Comparison of ENCODE assay signal across 17 mouse cellular contexts in the genomic region with DNA sequence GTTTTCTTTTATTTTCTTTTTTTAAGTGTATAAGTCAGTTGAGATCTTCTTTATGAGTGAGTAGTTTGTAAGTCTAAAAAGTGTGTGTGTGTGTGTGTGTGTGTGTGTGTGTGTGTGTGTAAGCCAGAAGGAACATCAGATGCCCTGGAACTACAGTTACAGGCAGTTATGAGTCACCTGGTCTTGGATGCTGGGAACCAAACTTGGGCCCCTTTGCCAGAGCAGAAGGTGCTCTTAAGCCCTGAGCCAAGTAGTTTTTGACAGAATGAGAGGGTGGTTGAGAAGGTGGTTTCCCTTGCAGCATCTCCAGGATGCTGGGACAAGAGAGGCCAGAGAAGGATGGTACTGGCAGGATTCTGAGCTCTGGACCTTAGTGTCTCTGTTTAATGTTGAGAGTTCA. TPM values are rescaled to one million over a fixed set of nuclear protein-coding genes. Genes with fewer than 3 reads are reported as not detected.
DNase-seq lines count a peak whose midpoint lies in the region; ATAC-seq and TF ChIP-seq lines count a peak whose summit lies in the region.
"Had no signal": no experiment of that assay in that cellular context is flagged by ENCODE, and none has a peak within 500 bp of the region (broad histone marks: within the 10 kb centered on the region; RNA-seq: fewer than 3 reads in every experiment).

No protein-coding gene starts in this region.

- ATAC-seq in heart, embryonic 15.5 days (replicated peaks; ENCODE audit: insufficient number of reproducible peaks, insufficient read depth, low FRiP score, low read depth) = no peak
- no peak for ATAC-seq in lung, embryonic 14.5 days (ENCODE audit: insufficient read depth)
- ATAC-seq in embryonic facial prominence, embryonic 14.5 days (ENCODE audit: low read depth) = no peak
- ATAC-seq in forebrain, embryonic 11.5 days (replicated peaks; ENCODE audit: low FRiP score) = no peak
- ATAC-seq: liver, postnatal 0 days; Patski had no signal

- no peaks in the 10 kb centered on the region for H3K36me3 ChIP-seq in heart, embryonic 15.5 days
- no peaks in the 10 kb centered on the region; the same call in 1 of the 2 replicates for H3K36me3 ChIP-seq in lung, embryonic 14.5 days (ENCODE audit: insufficient read depth)
- peaks cover 3% of the 10 kb centered on the region; the same call in 1 of the 2 replicates for H3K36me3 ChIP-seq in embryonic facial prominence, embryonic 14.5 days (ENCODE audit: control insufficient read depth, insufficient read depth, low read length)
- no peaks in the 10 kb centered on the region for H3K36me3 ChIP-seq in myocyte (ENCODE audit: control insufficient read depth, insufficient read depth)
- no peaks in the 10 kb centered on the region for H3K36me3 ChIP-seq in forebrain, embryonic 11.5 days (ENCODE audit: control insufficient read depth, insufficient read depth, low read length)
- H3K36me3 ChIP-seq: hindbrain, embryonic 15.5 days; midbrain, embryonic 12.5 days; neural tube, embryonic 12.5 days had no signal

- H3K27me3 ChIP-seq in heart, embryonic 15.5 days = no peaks in the 10 kb centered on the region
- no peaks in the 10 kb centered on the region for H3K27me3 ChIP-seq in lung, embryonic 14.5 days (ENCODE audit: insufficient read depth, low read length)
- H3K27me3 ChIP-seq in embryonic facial prominence, embryonic 14.5 days (replicated peaks; ENCODE audit: control insufficient read depth, insufficient read depth, low read length) = no peaks in the 10 kb centered on the region
- H3K27me3 ChIP-seq in myocyte (ENCODE audit: control insufficient read depth, insufficient read depth, insufficient read length) = no peaks in the 10 kb centered on the region
- no peaks in the 10 kb centered on the region for H3K27me3 ChIP-seq in forebrain, embryonic 11.5 days (ENCODE audit: control insufficient read depth, insufficient read depth, low read length)
- H3K27me3 ChIP-seq: hindbrain, embryonic 15.5 days; midbrain, embryonic 12.5 days; neural tube, embryonic 12.5 days; Patski had no signal

- peak overlapping the region; percentile 99 for H3K27ac ChIP-seq in heart, embryonic 15.5 days
- peak overlapping the region; percentile 99 for H3K27ac ChIP-seq in lung, embryonic 14.5 days (ENCODE audit: low read depth)
- H3K27ac ChIP-seq in embryonic facial prominence, embryonic 14.5 days (replicated peaks; ENCODE audit: low read depth, low read length) = peak overlapping the region; percentile 82
- H3K27ac ChIP-seq in forebrain, embryonic 11.5 days (ENCODE audit: low read depth, low read length) = no peak overlapping the region
- H3K27ac ChIP-seq: neural tube, embryonic 12.5 days had no signal

- peaks cover 93% of the 10 kb centered on the region for H3K4me1 ChIP-seq in heart, embryonic 15.5 days (replicated peaks)
- peaks cover 73% of the 10 kb centered on the region for H3K4me1 ChIP-seq in lung, embryonic 14.5 days (ENCODE audit: insufficient read depth)
- H3K4me1 ChIP-seq in embryonic facial prominence, embryonic 14.5 days (ENCODE audit: control insufficient read depth, insufficient read depth, low read length) = peaks cover 71% of the 10 kb centered on the region
- H3K4me1 ChIP-seq in forebrain, embryonic 11.5 days (replicated peaks; ENCODE audit: control insufficient read depth, insufficient read depth, low read length) = peaks cover 19% of the 10 kb centered on the region

- intact Hi-C loops in heart, postnatal 36 days (cut with DNase I) = no loop called here

- H3K79me2 ChIP-seq in myocyte (ENCODE audit: control insufficient read depth, insufficient read depth) = peaks cover 98% of the 10 kb centered on the region

- H3ac ChIP-seq in myocyte (ENCODE audit: control insufficient read depth, insufficient read length) = no peak overlapping the region

- TF ChIP-seq POLR2A in myocyte (IDR thresholded peaks at IDR 0.05; ENCODE audit: insufficient read length, low read depth) = no peak

- H3K4me2 ChIP-seq in heart, embryonic 15.5 days = peak overlapping the region; percentile 61; the same call in 1 of the 2 replicates
- H3K4me2 ChIP-seq in lung, embryonic 14.5 days = peak overlapping the region; percentile 57; the same call in 1 of the 2 replicates
- no peak overlapping the region for H3K4me2 ChIP-seq in embryonic facial prominence, embryonic 14.5 days (ENCODE audit: low read depth, low read length)
- peak overlapping the region; percentile 60 for H3K4me2 ChIP-seq in myocyte (ENCODE audit: low read depth)
- H3K4me2 ChIP-seq in forebrain, embryonic 11.5 days (ENCODE audit: low read depth, low read length, severe bottlenecking) = no peak overlapping the region
- H3K4me2 ChIP-seq: hindbrain, embryonic 15.5 days; midbrain, embryonic 12.5 days had no signal

- no peak overlapping the region for H3K4me3 ChIP-seq in heart, embryonic 15.5 days
- no peak overlapping the region for H3K4me3 ChIP-seq in lung, embryonic 14.5 days (ENCODE audit: low read depth, low read length)
- no peak overlapping the region for H3K4me3 ChIP-seq in embryonic facial prominence, embryonic 14.5 days (ENCODE audit: low read depth, low read length)
- H3K4me3 ChIP-seq in myocyte = no peak overlapping the region
- no peak overlapping the region for H3K4me3 ChIP-seq in forebrain, embryonic 11.5 days (ENCODE audit: low read depth, low read length)
- H3K4me3 ChIP-seq: erythroblast, embryonic 14.5 days; hindbrain, embryonic 15.5 days; midbrain, embryonic 12.5 days; neural tube, embryonic 12.5 days had no signal

- H3K9me3 ChIP-seq in heart, embryonic 15.5 days (replicated peaks) = no peaks in the 10 kb centered on the region
- no peaks in the 10 kb centered on the region for H3K9me3 ChIP-seq in lung, embryonic 14.5 days (ENCODE audit: low read depth, low read length)
- H3K9me3 ChIP-seq in embryonic facial prominence, embryonic 14.5 days (ENCODE audit: control insufficient read depth, low read length) = no peaks in the 10 kb centered on the region
- H3K9me3 ChIP-seq in forebrain, embryonic 11.5 days (ENCODE audit: control insufficient read depth, low read length) = no peaks in the 10 kb centered on the region
- H3K9me3 ChIP-seq: hindbrain, embryonic 15.5 days; midbrain, embryonic 12.5 days; neural tube, embryonic 12.5 days had no signal

- peak overlapping the region; percentile 45 for H3K9ac ChIP-seq in heart, embryonic 15.5 days
- H3K9ac ChIP-seq in lung, embryonic 14.5 days = no peak overlapping the region; the same call in 1 of the 2 replicates
- no peak overlapping the region for H3K9ac ChIP-seq in embryonic facial prominence, embryonic 14.5 days (ENCODE audit: low read depth, low read length)
- H3K9ac ChIP-seq in forebrain, embryonic 11.5 days (ENCODE audit: low read length) = no peak overlapping the region
- H3K9ac ChIP-seq: hindbrain, embryonic 15.5 days; liver, postnatal 0 days; neural tube, embryonic 12.5 days had no signal

- TF ChIP-seq CTCF in lung, embryonic 14.5 days (IDR thresholded peaks at IDR 0.05; ENCODE audit: low read depth) = no peak

- no peak for DNase-seq in heart, postnatal 36 days
- no peak for DNase-seq in lung, embryonic 14.5 days
- no peak for DNase-seq in lung, postnatal 4 days
- DNase-seq in embryonic facial prominence, embryonic 14.5 days (ENCODE audit: low spot score) = no peak
- no peak for DNase-seq in forebrain, embryonic 11.5 days (ENCODE audit: low spot score)
- no peak for DNase-seq in frontal cortex, postnatal 14 days (ENCODE audit: low spot score in 2 of 2)
- DNase-seq: adrenal gland, adult 8-10 months; cerebellum, postnatal 36 days; liver, postnatal 0 days; right cerebral cortex, adult 18-20 months had no signal

TF ChIP-seq in myocyte, 11 proteins besides CTCF, POLR2A, EP300 and RAD21:
- TF ChIP-seq REST (IDR thresholded peaks at IDR 0.05; ENCODE audit: insufficient read depth, insufficient read length) (no peak), USF1 (IDR thresholded peaks at IDR 0.05; ENCODE audit: low read depth) (no peak), TCF12 (IDR thresholded peaks at IDR 0.05; ENCODE audit: insufficient read depth, poor library complexity, severe bottlenecking) (no peak), MAX (IDR thresholded peaks at IDR 0.05; ENCODE audit: low read depth) (no peak), CEBPB (IDR thresholded peaks at IDR 0.05; ENCODE audit: insufficient read depth, poor library complexity, severe bottlenecking) (no peak), SRF (IDR thresholded peaks at IDR 0.05; ENCODE audit: control insufficient read depth, insufficient read length, low read depth) (no peak), MYOD1 (IDR thresholded peaks at IDR 0.05; ENCODE audit: control insufficient read depth in 1 of 3, insufficient read length in 2 of 3, low read depth in 2 of 3) (no peak), TCF3 (IDR thresholded peaks at IDR 0.05; ENCODE audit: insufficient read length, low read depth) (no peak), E2F4 (IDR thresholded peaks at IDR 0.05; ENCODE audit: insufficient read depth) (no peak), MYOG (IDR thresholded peaks at IDR 0.05; ENCODE audit: control insufficient read depth in 1 of 3, insufficient read depth in 1 of 3, insufficient read length in 2 of 3, low read depth in 2 of 3) (no peak), POLR2AphosphoS2 (IDR thresholded peaks at IDR 0.05; ENCODE audit: insufficient read length, low read depth) (no peak)

RNA-seq across cellular contexts. Expression of gene Afap1, which starts 27.4 kb away (rescaled TPM):
- polyA plus RNA-seq in heart, embryonic 15.5 days (2015; fragmentation: Nextera tagmentation; extraction: Ambion mirVana) = 22.6 and 27.1 TPM in 2 replicates
- total RNA-seq in heart, postnatal 36 days (2021) = 10 to 100 TPM; 20.8 to 20.9 TPM
- 19.4 and 19.7 TPM in 2 replicates for polyA plus RNA-seq in lung, embryonic 14.5 days (2014; fragmentation: Nextera tagmentation; extraction: Ambion mirVana)
- polyA plus RNA-seq in embryonic facial prominence, embryonic 14.5 days (2014; fragmentation: Nextera tagmentation; extraction: Ambion mirVana) = 24.7 and 28.0 TPM in 2 replicates
- polyA plus RNA-seq in myocyte (2012; fragmentation: generic; extraction: Trizol) = 12.4 TPM
- 30.4 and 32.5 TPM in 2 replicates for polyA plus RNA-seq in forebrain, embryonic 11.5 days (2014; fragmentation: Nextera tagmentation; extraction: Ambion mirVana)

Comparison
In these comparisons a context has a peak if more than half of its experiments do, and no peak if none do; other contexts are left out.
1. H3K4me2 ChIP-seq: peak in heart, embryonic 15.5 days (single experiment), lung, embryonic 14.5 days (single experiment) and myocyte (single experiment); none in embryonic facial prominence, embryonic 14.5 days (single experiment) and forebrain, embryonic 11.5 days (single experiment).